Mouse (Mus musculus) intestine, postnatal 0 days (tissue): ENCODE measurements at regions not wholly inside any gene's neighbourhood (a gene's known extent, or its start where the extent isn't known, plus 50 kb on each side); places are given as distances from the start of the nearest gene placed in this dataset.

Experiments
- ATAC-seq: fragments of 200-750 bp; cut with Nextera tagmentation; 2 replicates; pipeline ENCODE4 v1.8.0; 2017; ENCODE audit warnings: mild to moderate bottlenecking, moderate TSS enrichment, moderate library complexity
- H3K27ac ChIP-seq: fragments of 300-500 bp; sonication (generic); 2 replicates; pipeline ENCODE4 v1.5.1; 2014; ENCODE audit warnings: mild to moderate bottlenecking, low read depth, low read length, moderate library complexity
- H3K27me3 ChIP-seq: fragments of 300-500 bp; sonication (generic); replicated peaks from 2 replicates; pipeline ENCODE4 v1.6.1; 2014; ENCODE audit warnings: low read length, mixed read lengths; ENCODE audit not compliant: control insufficient read depth, insufficient read depth
- H3K36me3 ChIP-seq: fragments of 300-500 bp; sonication (generic); 2 replicates; pipeline ENCODE4 v1.6.1; 2014; ENCODE audit warnings: mild to moderate bottlenecking, moderate library complexity; ENCODE audit not compliant: control insufficient read depth, insufficient read depth
- H3K4me1 ChIP-seq: fragments of 300-500 bp; sonication (generic); replicated peaks from 2 replicates; pipeline ENCODE4 v1.6.1; 2014; ENCODE audit warnings: antibody characterized with exemption, low read length, mixed read lengths; ENCODE audit not compliant: control insufficient read depth, insufficient read depth
- H3K4me2 ChIP-seq: fragments of 300-500 bp; sonication (generic); replicated peaks from 2 replicates; pipeline ENCODE4 v1.6.1; 2014; ENCODE audit warnings: low read depth, mild to moderate bottlenecking, moderate library complexity
- H3K4me3 ChIP-seq: fragments of 300-500 bp; sonication (generic); 2 replicates; pipeline ENCODE4 v1.5.1; 2014; ENCODE audit warnings: low read depth, low read length
- H3K9ac ChIP-seq: fragments of 300-500 bp; sonication (generic); 2 replicates; pipeline ENCODE4 v1.6.1; 2014; ENCODE audit warnings: mild to moderate bottlenecking, low read depth, low read length
- H3K9me3 ChIP-seq: fragments of 300-500 bp; sonication (generic); 2 replicates; pipeline ENCODE4 v1.6.1; 2016; ENCODE audit warnings: mixed run types; ENCODE audit not compliant: control insufficient read depth
- CTCF ChIP-seq: sonication (generic); IDR thresholded peaks from 2 replicates; pipeline ENCODE4 v1.5.1; 2016; ENCODE audit warnings: low read depth, mild to moderate bottlenecking, control low read depth, antibody characterized with exemption, moderate library complexity
- WGBS: fragments of 180-500 bp; shearing (Covaris S2); extraction: QIAGEN DNeasy Blood & Tissue Kit; methylation state at CpG from one replicate; pipeline ENCODE4 v1.1.7; 2014; 5-methylcytosine and 5-hydroxymethylcytosine counted together

DNA sequence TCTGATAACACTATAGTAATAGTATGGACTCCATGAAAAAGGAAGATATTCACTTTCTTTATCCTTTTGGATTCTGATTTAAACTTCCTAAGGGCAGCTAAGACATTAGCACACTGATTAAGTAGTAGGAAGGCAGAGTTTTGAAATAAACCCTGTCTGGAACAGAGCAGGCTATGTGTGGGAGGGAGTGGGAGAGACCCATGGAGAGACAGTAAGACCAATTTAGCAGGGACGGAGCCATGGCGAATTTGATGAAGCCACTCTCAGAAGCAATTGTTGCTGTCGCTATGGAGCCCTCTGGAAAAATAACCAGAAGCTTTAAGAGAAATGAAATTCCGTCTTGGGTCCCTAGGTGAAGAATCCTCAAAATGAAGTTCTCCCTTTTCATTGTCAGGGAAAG is 303.5 kb downstream of the Brinp2 start:
- no peak overlapping the region for H3K27ac ChIP-seq
- no peaks in the 10 kb centered on the region for H3K4me1 ChIP-seq
- TF ChIP-seq CTCF: no peak
- H3K4me3 ChIP-seq: no peak overlapping the region
- H3K9ac ChIP-seq: no peak overlapping the region
- no peaks in the 10 kb centered on the region for H3K36me3 ChIP-seq
- no peaks in the 10 kb centered on the region for H3K9me3 ChIP-seq
- WGBS: 87% methylated on average over 4 of the region's 4 CpGs
- H3K4me2 ChIP-seq: no peak overlapping the region
- ATAC-seq: no peak
- H3K27me3 ChIP-seq: no peaks in the 10 kb centered on the region

DNA sequence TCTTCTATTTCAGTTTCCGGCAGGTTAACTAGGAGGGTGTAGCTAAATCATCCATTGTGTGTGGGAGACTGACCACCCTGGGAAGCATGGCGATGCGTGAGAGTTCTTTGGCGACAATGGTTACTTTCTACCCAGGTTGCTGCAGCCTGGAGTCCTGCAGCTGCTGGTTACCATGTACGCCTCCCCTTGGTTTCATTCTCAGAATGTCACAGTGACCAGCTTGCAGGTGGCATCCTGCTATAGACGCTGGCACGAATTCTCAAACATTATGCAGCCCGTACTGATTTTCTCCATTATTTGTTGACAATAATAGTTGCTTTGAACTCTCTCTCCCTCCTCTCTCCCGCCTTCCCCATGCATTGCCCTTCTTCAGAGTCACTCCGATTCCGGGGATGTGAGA is 301.2 kb downstream of the Brinp2 start:
- Histone ChIP-seq H3K4me2 (no peak overlapping the region), H3K9me3 (no peaks in the 10 kb centered on the region), H3K9ac (no peak overlapping the region), H3K36me3 (no peaks in the 10 kb centered on the region), H3K4me3 (no peak overlapping the region), H3K27ac (no peak overlapping the region), H3K4me1 (no peaks in the 10 kb centered on the region), H3K27me3 (no peaks in the 10 kb centered on the region)
- ATAC-seq: no peak
- no peak for TF ChIP-seq CTCF
- WGBS: 78% methylated on average over 11 of the region's 11 CpGs

DNA sequence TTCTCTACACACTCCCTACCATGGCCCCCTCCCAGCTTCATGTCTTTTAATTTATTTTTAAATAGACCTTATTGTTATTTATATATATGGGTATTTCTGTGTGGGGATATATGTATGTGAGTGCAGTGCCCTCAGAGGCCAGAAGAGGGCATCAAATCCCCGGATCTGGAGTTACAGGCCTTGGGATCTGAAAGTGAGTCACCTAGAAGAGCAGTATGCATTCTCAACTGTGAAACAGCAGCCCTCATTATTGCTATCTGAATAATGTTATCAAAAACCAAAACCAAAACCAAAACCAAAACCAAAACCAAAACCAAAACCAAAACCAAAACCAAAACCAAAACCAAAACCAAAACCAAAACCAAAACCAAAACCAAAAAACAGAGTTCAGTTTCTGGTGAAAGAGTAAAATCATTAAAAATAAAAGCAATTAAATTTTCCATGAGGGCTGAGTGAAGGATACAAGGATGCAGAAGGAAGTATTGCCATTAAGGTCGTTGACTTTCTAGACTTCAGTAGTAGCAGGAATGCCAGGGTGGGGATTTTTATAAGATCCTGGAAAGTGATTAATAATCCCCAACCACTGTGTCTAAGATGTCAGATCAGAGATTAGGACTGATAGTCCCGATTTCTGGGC is 299.0 kb downstream of the Brinp2 start:
- Histone ChIP-seq H3K4me3 (no peak overlapping the region), H3K9me3 (no peaks in the 10 kb centered on the region), H3K27me3 (no peaks in the 10 kb centered on the region), H3K4me1 (no peaks in the 10 kb centered on the region), H3K9ac (no peak overlapping the region), H3K27ac (no peak overlapping the region), H3K36me3 (no peaks in the 10 kb centered on the region), H3K4me2 (no peak overlapping the region)
- 61% methylated on average over 3 of the region's 3 CpGs for WGBS
- peak; percentile 59; the same call in 1 of the 2 replicates for ATAC-seq
- TF ChIP-seq CTCF: peak; percentile 32

DNA sequence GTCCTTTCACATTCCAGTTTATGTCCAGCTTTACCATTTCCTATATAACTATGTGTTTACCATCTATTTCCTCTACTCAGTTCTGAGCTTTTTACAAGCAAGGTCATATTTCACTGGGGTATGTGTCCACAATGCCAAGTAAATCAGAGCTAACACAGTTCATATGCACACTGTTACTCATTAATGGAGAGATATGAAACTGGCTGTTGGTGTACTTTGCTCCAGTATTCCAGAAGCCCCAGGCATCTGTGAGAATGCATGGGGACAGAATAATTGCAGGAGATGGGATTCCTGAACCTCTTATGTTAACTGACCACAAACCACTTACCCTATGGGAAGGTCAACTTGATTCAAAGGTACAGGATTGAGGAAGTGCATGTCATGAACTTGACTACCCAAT is 298.3 kb downstream of the Brinp2 start:
- no peak overlapping the region for H3K9ac ChIP-seq
- no peaks in the 10 kb centered on the region for H3K9me3 ChIP-seq
- H3K27me3 ChIP-seq: no peaks in the 10 kb centered on the region
- no peak overlapping the region for H3K4me2 ChIP-seq
- H3K36me3 ChIP-seq: no peaks in the 10 kb centered on the region
- no peak for TF ChIP-seq CTCF
- no peak overlapping the region for H3K27ac ChIP-seq
- no peak overlapping the region for H3K4me3 ChIP-seq
- H3K4me1 ChIP-seq: no peaks in the 10 kb centered on the region
- peak; percentile 88 for ATAC-seq

DNA sequence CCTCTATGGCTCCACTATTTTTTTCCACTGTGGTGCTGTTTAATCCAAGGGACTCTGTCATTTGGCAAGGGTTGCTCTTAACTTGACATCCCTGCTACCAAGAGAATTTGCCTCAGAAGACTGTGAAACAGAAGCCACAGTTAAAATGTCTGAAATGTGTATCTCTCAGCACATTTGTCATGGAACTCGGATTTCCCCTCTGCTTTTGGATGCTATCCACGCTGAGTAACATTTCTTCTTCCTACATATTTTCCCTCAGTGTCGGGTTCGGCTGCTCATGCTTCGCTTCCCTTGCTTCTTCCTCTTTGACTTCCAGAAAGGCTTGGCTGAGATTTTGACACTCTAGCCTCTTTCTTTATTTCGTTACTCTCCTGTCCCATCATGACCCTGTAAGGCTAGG is 294.1 kb downstream of the Brinp2 start:
- ATAC-seq: no peak
- H3K27me3 ChIP-seq: no peaks in the 10 kb centered on the region
- no peaks in the 10 kb centered on the region for H3K36me3 ChIP-seq
- no peaks in the 10 kb centered on the region for H3K9me3 ChIP-seq
- WGBS: 80% methylated on average over 6 of the region's 6 CpGs
- no peaks in the 10 kb centered on the region for H3K4me1 ChIP-seq
- H3K4me2 ChIP-seq: no peak overlapping the region
- no peak overlapping the region for H3K4me3 ChIP-seq
- H3K9ac ChIP-seq: no peak overlapping the region
- TF ChIP-seq CTCF: no peak
- H3K27ac ChIP-seq: no peak overlapping the region

DNA sequence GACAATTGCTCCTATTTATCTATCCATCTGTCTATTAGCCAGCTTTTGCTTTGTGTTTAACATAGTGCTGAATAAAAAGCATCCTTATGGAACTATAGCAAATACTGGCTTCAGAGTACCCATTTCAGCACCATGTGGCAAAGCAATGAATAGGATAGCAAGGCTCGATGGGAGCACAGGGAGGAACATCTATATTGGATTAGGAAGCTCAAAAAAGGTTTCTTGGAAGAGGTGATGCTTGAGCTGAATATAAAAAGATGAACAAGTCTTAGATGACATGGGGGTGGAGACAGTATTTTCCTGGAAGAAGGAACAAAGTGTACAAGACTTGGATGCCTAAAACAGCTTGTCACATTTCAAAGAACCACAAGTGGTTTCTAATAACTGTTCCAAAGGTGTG is 273.9 kb downstream of the Brinp2 start:
- Histone ChIP-seq H3K36me3 (no peaks in the 10 kb centered on the region), H3K9ac (no peak overlapping the region), H3K4me1 (no peaks in the 10 kb centered on the region), H3K4me3 (no peak overlapping the region), H3K27me3 (no peaks in the 10 kb centered on the region), H3K4me2 (no peak overlapping the region), H3K9me3 (no peaks in the 10 kb centered on the region), H3K27ac (no peak overlapping the region)
- no peak for TF ChIP-seq CTCF
- WGBS: 74% methylated on average over 1 of the region's 1 CpGs
- no peak for ATAC-seq

DNA sequence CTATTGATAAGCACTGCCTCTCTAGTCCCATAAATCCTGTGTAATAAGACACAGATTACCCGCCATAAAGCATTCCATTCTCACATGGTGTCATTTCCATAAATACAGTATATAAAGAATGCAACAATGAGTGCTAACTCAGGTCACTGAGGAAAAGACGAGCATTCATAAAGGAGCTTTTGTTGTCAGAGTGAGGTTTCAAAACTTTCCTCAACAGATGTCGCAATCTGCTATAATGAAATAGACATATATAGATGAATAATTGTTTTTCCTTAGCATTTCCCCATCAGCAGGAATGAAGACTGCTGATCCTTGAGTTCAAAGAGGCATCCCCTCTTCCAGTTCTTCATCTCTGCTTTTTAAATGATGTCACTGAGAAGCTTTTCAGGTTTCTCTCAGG is 270.3 kb downstream of the Brinp2 start:
- 69% methylated on average over 3 of the region's 3 CpGs for WGBS
- Histone ChIP-seq H3K4me2 (no peak overlapping the region), H3K36me3 (no peaks in the 10 kb centered on the region), H3K27ac (no peak overlapping the region), H3K4me1 (no peaks in the 10 kb centered on the region), H3K27me3 (no peaks in the 10 kb centered on the region), H3K9me3 (no peaks in the 10 kb centered on the region), H3K9ac (no peak overlapping the region), H3K4me3 (no peak overlapping the region)
- no peak for TF ChIP-seq CTCF
- no peak for ATAC-seq
